Mouse (Mus musculus) forebrain, embryonic 16.5 days (tissue): ENCODE results near the gene Ehd4. TPM values are rescaled to one million over a fixed set of nuclear protein-coding genes. Genes with fewer than 3 reads are reported as not detected.

ENCODE experiments used
- ATAC-seq: fragments of 200-750 bp; cut with Nextera tagmentation; 2 replicates; pipeline ENCODE4 v1.8.0; 2017; ENCODE audit warnings: mild to moderate bottlenecking, moderate library complexity
- H3K27ac ChIP-seq: fragments of 300-500 bp; sonication (generic); 2 replicates; pipeline ENCODE4 v1.5.1; 2014; ENCODE audit warnings: low read length, control low read depth
- H3K27me3 ChIP-seq: fragments of 300-500 bp; sonication (generic); replicated peaks from 2 replicates; pipeline ENCODE4 v1.6.1; 2014; ENCODE audit warnings: low read length; ENCODE audit not compliant: control insufficient read depth, insufficient read depth
- H3K36me3 ChIP-seq: fragments of 300-500 bp; sonication (generic); 2 replicates; pipeline ENCODE4 v1.6.1; 2014; ENCODE audit not compliant: control insufficient read depth, insufficient read depth
- H3K4me1 ChIP-seq: fragments of 300-500 bp; sonication (generic); replicated peaks from 2 replicates; pipeline ENCODE4 v1.6.1; 2014; ENCODE audit warnings: low read length; ENCODE audit not compliant: control insufficient read depth, insufficient read depth
- H3K4me2 ChIP-seq: fragments of 300-500 bp; sonication (generic); 2 replicates; pipeline ENCODE4 v1.6.1; 2014; ENCODE audit warnings: mild to moderate bottlenecking, low read length, control low read depth
- H3K4me3 ChIP-seq: fragments of 300-500 bp; sonication (generic); replicated peaks from 2 replicates; pipeline ENCODE4 v1.5.1; 2014; ENCODE audit warnings: mild to moderate bottlenecking, low read length, control low read depth
- H3K9ac ChIP-seq: fragments of 300-500 bp; sonication (generic); replicated peaks from 2 replicates; pipeline ENCODE4 v1.6.1; 2014; ENCODE audit warnings: low read depth, low read length, control low read depth
- H3K9me3 ChIP-seq: fragments of 300-500 bp; sonication (generic); 2 replicates; pipeline ENCODE4 v1.6.1; 2016; ENCODE audit warnings: low read length; ENCODE audit not compliant: control insufficient read depth
- WGBS: fragments of 180-500 bp; shearing (Covaris S2); extraction: QIAGEN DNeasy Blood & Tissue Kit; methylation state at CpG from one replicate; pipeline ENCODE4 v1.1.7; 2014; 5-methylcytosine and 5-hydroxymethylcytosine counted together
- polyA plus RNA-seq: library from polyadenylated mRNA; unstranded; fragments of >200 nt; fragmentation: Nextera tagmentation; extraction: Ambion mirVana; gene quantifications from 2 replicates; pipeline ENCODE4 v1.2.1, GENCODE M21; 2015

The Ehd4 gene
- polyA plus RNA-seq, 1 experiment from 2014 or later, result 9.7 TPM

GRCm38 (mm10) chr2:120124946-120125345 is 29.5 kb downstream of the Ehd4 start:
- H3K27me3 ChIP-seq, result no peaks in the 10 kb centered on the region
- ATAC-seq, result no peak
- H3K4me1 ChIP-seq, result no peaks in the 10 kb centered on the region
- no peaks in the 10 kb centered on the region for H3K9me3 ChIP-seq
- H3K4me2 ChIP-seq, result no peak overlapping the region
- H3K36me3 ChIP-seq, result no peaks in the 10 kb centered on the region
- no peak overlapping the region for H3K4me3 ChIP-seq
- no peak overlapping the region for H3K27ac ChIP-seq
- no peak overlapping the region for H3K9ac ChIP-seq
- 89% methylated on average over 2 of the region's 2 CpGs for WGBS

DNA sequence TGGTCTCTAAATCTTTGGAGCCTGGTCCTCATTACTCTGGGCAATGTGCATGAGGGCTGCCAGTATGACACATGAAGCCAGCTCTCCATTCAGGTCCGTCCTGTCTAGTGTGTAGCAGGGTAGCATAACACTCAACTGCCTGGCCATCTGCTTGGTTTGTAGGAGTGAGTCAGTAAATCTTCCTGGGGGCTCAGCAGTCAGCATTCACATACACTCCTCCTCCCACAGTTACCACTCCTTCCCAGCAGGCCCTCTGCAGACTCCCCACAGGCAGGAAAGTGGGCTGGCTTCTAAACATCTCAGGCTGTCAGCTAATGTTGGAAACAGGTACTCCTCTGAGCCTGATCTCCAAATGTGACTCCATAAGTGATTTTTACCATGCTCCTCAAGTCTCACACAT is 30.3 kb downstream of the Ehd4 start:
- Histone ChIP-seq H3K9ac (no peak overlapping the region), H3K27ac (no peak overlapping the region), H3K4me3 (no peak overlapping the region), H3K4me2 (no peak overlapping the region), H3K9me3 (no peaks in the 10 kb centered on the region), H3K36me3 (no peaks in the 10 kb centered on the region), H3K4me1 (no peaks in the 10 kb centered on the region), H3K27me3 (no peaks in the 10 kb centered on the region)
- ATAC-seq, result no peak
- WGBS, result 58% methylated on average over 1 of the region's 1 CpGs

DNA sequence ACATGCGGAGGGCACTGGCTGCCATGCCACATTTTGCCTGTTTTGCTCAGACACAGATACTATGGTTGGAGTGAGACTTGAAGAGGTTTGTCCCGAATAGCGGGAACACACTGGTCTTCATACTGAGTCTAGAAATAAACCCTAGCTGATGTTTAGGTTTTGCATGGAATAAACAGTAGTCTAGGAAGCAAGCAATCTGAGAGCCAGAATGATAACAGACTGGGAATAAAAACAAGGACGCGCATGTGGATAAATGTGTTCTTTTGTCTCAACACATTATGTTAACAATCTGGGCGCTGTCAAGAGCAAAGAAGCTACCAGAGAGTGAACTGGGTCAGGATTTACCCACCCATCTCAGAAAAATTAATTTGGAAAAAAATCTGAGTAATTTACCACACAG is 31.4 kb downstream of the Ehd4 start:
- H3K4me2 ChIP-seq, result no peak overlapping the region
- no peaks in the 10 kb centered on the region for H3K9me3 ChIP-seq
- no peaks in the 10 kb centered on the region for H3K4me1 ChIP-seq
- no peaks in the 10 kb centered on the region for H3K27me3 ChIP-seq
- no peak overlapping the region for H3K9ac ChIP-seq
- no peak overlapping the region for H3K27ac ChIP-seq
- no peak overlapping the region for H3K4me3 ChIP-seq
- no peak for ATAC-seq
- H3K36me3 ChIP-seq, result no peaks in the 10 kb centered on the region
- WGBS, result 88% methylated on average over 6 of the region's 6 CpGs

DNA sequence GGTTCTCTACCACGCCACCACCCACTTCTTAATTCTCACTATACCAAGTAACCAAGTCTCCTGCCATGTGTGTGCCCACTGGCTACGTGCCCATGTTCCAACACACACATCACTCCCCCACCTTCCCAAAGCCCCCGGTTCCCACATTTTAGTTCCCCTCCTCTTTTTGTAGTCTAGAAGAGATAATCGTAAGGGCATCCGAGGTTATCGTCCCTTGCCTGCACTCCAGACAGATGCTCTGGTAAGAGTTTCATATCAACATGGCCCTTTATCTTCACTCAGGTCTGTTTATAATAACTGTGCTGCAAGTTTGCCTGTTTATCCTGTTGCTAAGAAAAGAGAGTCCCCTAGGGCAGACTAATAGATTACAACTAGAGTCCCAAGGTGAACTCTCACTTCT is 37.1 kb downstream of the Ehd4 start:
- no peak overlapping the region for H3K27ac ChIP-seq
- 96% methylated on average over 6 of the region's 6 CpGs for WGBS
- no peak overlapping the region for H3K9ac ChIP-seq
- no peak overlapping the region for H3K4me2 ChIP-seq
- no peak overlapping the region for H3K4me3 ChIP-seq
- H3K4me1 ChIP-seq, result no peaks in the 10 kb centered on the region
- no peaks in the 10 kb centered on the region for H3K9me3 ChIP-seq
- H3K36me3 ChIP-seq, result no peaks in the 10 kb centered on the region
- no peaks in the 10 kb centered on the region for H3K27me3 ChIP-seq
- ATAC-seq, result no peak

GRCm38 (mm10) chr2:120116362-120116761 is 38.0 kb downstream of the Ehd4 start:
- Histone ChIP-seq H3K36me3 (no peaks in the 10 kb centered on the region), H3K9me3 (no peaks in the 10 kb centered on the region), H3K9ac (no peak overlapping the region), H3K4me3 (no peak overlapping the region), H3K27me3 (no peaks in the 10 kb centered on the region), H3K4me2 (no peak overlapping the region), H3K27ac (no peak overlapping the region), H3K4me1 (no peaks in the 10 kb centered on the region)
- WGBS, result 84% methylated on average over 1 of the region's 1 CpGs
- ATAC-seq, result no peak

DNA sequence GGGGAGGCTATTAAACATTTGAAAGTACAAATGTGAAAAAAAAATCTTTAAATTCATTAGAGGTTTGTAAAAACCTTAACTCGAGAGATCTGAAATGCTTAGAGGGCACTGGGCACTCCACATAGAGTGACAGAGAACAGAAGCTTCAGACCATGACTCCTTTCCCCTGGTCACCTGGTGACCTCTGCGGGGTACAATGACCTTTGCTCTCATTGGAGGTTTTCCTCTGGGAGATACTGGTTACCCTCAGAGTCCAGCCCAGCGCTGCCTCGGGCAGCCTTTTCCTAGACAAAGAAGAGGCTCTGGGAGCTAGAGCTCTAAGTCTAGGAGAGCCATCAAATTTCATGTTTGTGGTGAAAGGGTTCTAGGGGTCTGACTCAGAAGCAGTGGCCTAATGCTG is 39.4 kb downstream of the Ehd4 start:
- ATAC-seq, result no peak
- 73% methylated on average over 4 of the region's 4 CpGs for WGBS

DNA sequence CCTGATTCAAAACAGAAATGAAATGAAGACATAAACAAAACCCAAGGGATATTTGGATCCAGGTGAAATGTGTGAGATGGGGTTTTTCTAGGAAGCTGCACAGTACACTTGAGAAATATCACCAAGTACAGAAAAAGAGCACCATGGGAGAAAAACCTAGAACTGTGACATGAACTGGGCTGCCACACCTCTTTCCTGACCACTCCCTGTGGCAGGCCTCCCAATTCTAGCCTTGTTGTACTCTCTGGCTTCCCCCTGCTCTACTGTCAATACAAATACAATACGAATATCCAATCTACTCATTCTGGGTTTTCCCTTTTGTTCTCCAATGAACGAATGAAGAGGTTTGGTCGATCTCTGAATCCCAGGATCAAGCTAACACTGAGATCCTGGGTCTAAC is 40.4 kb downstream of the Ehd4 start:
- H3K4me2 ChIP-seq, result no peak overlapping the region
- H3K36me3 ChIP-seq, result no peaks in the 10 kb centered on the region
- 94% methylated on average over 3 of the region's 3 CpGs for WGBS
- no peak overlapping the region for H3K27ac ChIP-seq
- H3K27me3 ChIP-seq, result no peaks in the 10 kb centered on the region
- no peak for ATAC-seq
- H3K4me3 ChIP-seq, result no peak overlapping the region
- no peak overlapping the region for H3K9ac ChIP-seq
- H3K9me3 ChIP-seq, result no peaks in the 10 kb centered on the region
- H3K4me1 ChIP-seq, result no peaks in the 10 kb centered on the region

More for the DNA sequence above, 39.4 kb downstream of the Ehd4 start:
- Histone ChIP-seq H3K27ac (no peak overlapping the region), H3K4me3 (no peak overlapping the region), H3K27me3 (no peaks in the 10 kb centered on the region), H3K4me1 (no peaks in the 10 kb centered on the region), H3K9ac (no peak overlapping the region), H3K36me3 (no peaks in the 10 kb centered on the region), H3K4me2 (no peak overlapping the region), H3K9me3 (no peaks in the 10 kb centered on the region)

DNA sequence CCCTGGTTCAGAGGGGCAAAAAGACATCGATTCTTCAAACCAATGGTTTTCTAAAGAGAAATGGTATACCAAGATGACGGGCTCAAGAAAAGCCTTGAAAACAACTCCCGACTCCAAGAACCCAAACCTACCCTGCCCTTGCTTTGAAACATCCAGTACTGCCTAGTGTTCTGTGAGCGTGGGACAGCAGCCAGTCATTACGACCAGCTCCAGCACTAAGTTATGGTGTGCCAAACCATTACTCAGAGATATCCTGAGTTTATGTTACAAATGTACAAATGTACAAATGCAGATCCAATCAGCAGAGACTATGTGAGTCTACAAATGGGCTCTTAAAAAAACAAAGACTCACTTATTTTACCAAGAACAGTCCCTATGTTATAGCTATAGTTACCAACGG is 40.9 kb downstream of the Ehd4 start:
- Histone ChIP-seq H3K9me3 (no peaks in the 10 kb centered on the region), H3K4me1 (no peaks in the 10 kb centered on the region), H3K27ac (no peak overlapping the region), H3K4me2 (no peak overlapping the region), H3K4me3 (no peak overlapping the region), H3K36me3 (no peaks in the 10 kb centered on the region), H3K27me3 (no peaks in the 10 kb centered on the region), H3K9ac (no peak overlapping the region)
- WGBS, result 85% methylated on average over 6 of the region's 6 CpGs
- ATAC-seq, result no peak

- H3K4me3 ChIP-seq, result no peak overlapping the region
- H3K27ac ChIP-seq, result no peak overlapping the region
- no peaks in the 10 kb centered on the region for H3K4me1 ChIP-seq
- no peak overlapping the region for H3K4me2 ChIP-seq
- no peak for ATAC-seq
- H3K36me3 ChIP-seq, result no peaks in the 10 kb centered on the region
- H3K27me3 ChIP-seq, result no peaks in the 10 kb centered on the region
- H3K9ac ChIP-seq, result no peak overlapping the region
- H3K9me3 ChIP-seq, result no peaks in the 10 kb centered on the region
- WGBS, result 47% methylated on average over 4 of the region's 4 CpGs
These were observed 42.8 kb downstream of the Ehd4 start for GRCm38 (mm10) chr2:120111596-120111995.

GRCm38 (mm10) chr2:120111172-120111571 is 43.2 kb downstream of the Ehd4 start:
- Histone ChIP-seq H3K9me3 (no peaks in the 10 kb centered on the region), H3K4me3 (no peak overlapping the region), H3K4me1 (no peaks in the 10 kb centered on the region), H3K27ac (no peak overlapping the region), H3K27me3 (no peaks in the 10 kb centered on the region), H3K9ac (no peak overlapping the region), H3K36me3 (no peaks in the 10 kb centered on the region), H3K4me2 (no peak overlapping the region)
- ATAC-seq, result no peak
- WGBS, result 61% methylated on average over 3 of the region's 3 CpGs
